Mouse (Mus musculus): Measurements from ENCODE around the gene Olfr819. TPM values are rescaled to one million over a fixed set of nuclear protein-coding genes. Genes with fewer than 3 reads are reported as not detected.
"Not testable (repeated sequence)": the region's sequence is repeated elsewhere in the genome, so short reads cannot be mapped to it uniquely, and the experiment has no call there.

Olfr819 gene
- polyA plus RNA-seq (2015; fragmentation: Nextera tagmentation; extraction: Ambion mirVana), result not detected in 2 replicates

GRCm38 (mm10) chr10:129967166-129967565 lies at the start of gene Olfr819:
TSS of gene Olfr819 (minus strand) at chr10:129967266.
- 80% methylated on average over 2 of the region's 2 CpGs for WGBS

GRCm38 (mm10) chr10:130012321-130012720 lies 45.3 kb upstream of the Olfr819 start, which contains the start of gene Olfr820:
TSS of gene Olfr820 (plus strand) at chr10:130012621.
- ATAC-seq (ENCODE audit: insufficient read depth, low FRiP score), result no peak

More at GRCm38 (mm10) chr10:129967166-129967565, at the start of gene Olfr819:
- ATAC-seq (ENCODE audit: insufficient read depth, low FRiP score); H3K9ac ChIP-seq (ENCODE audit: low read length); H3K27ac ChIP-seq (ENCODE audit: low read length); H3K9me3 ChIP-seq (replicated peaks; ENCODE audit: control insufficient read depth, low read length); H3K4me1 ChIP-seq (ENCODE audit: control insufficient read depth, insufficient read depth, low read length); H3K4me2 ChIP-seq (ENCODE audit: low read depth, low read length); H3K36me3 ChIP-seq (ENCODE audit: control insufficient read depth, insufficient read depth, low read length); H3K4me3 ChIP-seq (replicated peaks; ENCODE audit: low read length); H3K27me3 ChIP-seq (ENCODE audit: control insufficient read depth, insufficient read depth, low read length): not testable (repeated sequence)

GRCm38 (mm10) chr10:130005366-130005765 lies 38.3 kb upstream of the Olfr819 start:
- not testable (repeated sequence) for H3K27me3 ChIP-seq (ENCODE audit: control insufficient read depth, insufficient read depth, low read length); H3K36me3 ChIP-seq (ENCODE audit: control insufficient read depth, insufficient read depth, low read length); H3K4me1 ChIP-seq (ENCODE audit: control insufficient read depth, insufficient read depth, low read length); H3K9ac ChIP-seq (ENCODE audit: low read length); H3K4me2 ChIP-seq (ENCODE audit: low read depth, low read length); H3K27ac ChIP-seq (ENCODE audit: low read length); H3K9me3 ChIP-seq (replicated peaks; ENCODE audit: control insufficient read depth, low read length); ATAC-seq (ENCODE audit: insufficient read depth, low FRiP score); H3K4me3 ChIP-seq (replicated peaks; ENCODE audit: low read length)
- 79% methylated on average over 4 of the region's 4 CpGs for WGBS

More at GRCm38 (mm10) chr10:130012321-130012720, 45.3 kb upstream of the Olfr819 start, which contains the start of gene Olfr820:
- no peaks in the 10 kb centered on the region for H3K9me3 ChIP-seq (replicated peaks; ENCODE audit: control insufficient read depth, low read length)
- no peak within 1 kb of the TSS for H3K9ac ChIP-seq (ENCODE audit: low read length)
- no peaks in the 10 kb centered on the region for H3K4me1 ChIP-seq (ENCODE audit: control insufficient read depth, insufficient read depth, low read length)
- no peak within 1 kb of the TSS for H3K4me2 ChIP-seq (ENCODE audit: low read depth, low read length)
- H3K4me3 ChIP-seq (replicated peaks; ENCODE audit: low read length), result no peak within 1 kb of the TSS
- H3K36me3 ChIP-seq (ENCODE audit: control insufficient read depth, insufficient read depth, low read length), result no peaks in the 10 kb centered on the region
- no peak within 1 kb of the TSS for H3K27ac ChIP-seq (ENCODE audit: low read length)
- no peaks in the 10 kb centered on the region for H3K27me3 ChIP-seq (ENCODE audit: control insufficient read depth, insufficient read depth, low read length)

DNA sequence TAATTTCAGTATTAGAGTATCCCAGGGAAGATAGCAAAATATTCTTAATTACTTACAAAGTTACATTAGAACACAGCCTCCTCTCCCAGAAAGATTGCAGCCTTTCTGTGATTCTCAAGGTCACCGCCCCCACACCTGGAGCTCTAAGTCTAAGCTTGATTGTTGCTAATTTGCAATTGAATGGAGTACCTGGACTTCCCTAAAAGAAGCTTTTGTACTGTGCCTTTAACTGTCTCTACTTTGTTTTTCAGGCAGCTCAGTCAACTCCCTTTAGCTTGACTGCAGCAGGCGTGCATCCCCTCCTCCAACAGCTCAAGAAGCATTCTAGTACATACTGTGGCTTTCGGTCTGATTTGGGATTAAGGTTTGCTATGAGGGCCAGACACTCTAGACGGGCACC lies 37.0 kb upstream of the Olfr819 start:
- not testable (repeated sequence) for H3K9ac ChIP-seq (ENCODE audit: low read length); H3K27me3 ChIP-seq (ENCODE audit: control insufficient read depth, insufficient read depth, low read length); H3K4me1 ChIP-seq (ENCODE audit: control insufficient read depth, insufficient read depth, low read length); ATAC-seq (ENCODE audit: insufficient read depth, low FRiP score); H3K27ac ChIP-seq (ENCODE audit: low read length); H3K9me3 ChIP-seq (replicated peaks; ENCODE audit: control insufficient read depth, low read length); H3K36me3 ChIP-seq (ENCODE audit: control insufficient read depth, insufficient read depth, low read length); H3K4me3 ChIP-seq (replicated peaks; ENCODE audit: low read length); H3K4me2 ChIP-seq (ENCODE audit: low read depth, low read length)
- 87% methylated on average over 4 of the region's 4 CpGs for WGBS

DNA sequence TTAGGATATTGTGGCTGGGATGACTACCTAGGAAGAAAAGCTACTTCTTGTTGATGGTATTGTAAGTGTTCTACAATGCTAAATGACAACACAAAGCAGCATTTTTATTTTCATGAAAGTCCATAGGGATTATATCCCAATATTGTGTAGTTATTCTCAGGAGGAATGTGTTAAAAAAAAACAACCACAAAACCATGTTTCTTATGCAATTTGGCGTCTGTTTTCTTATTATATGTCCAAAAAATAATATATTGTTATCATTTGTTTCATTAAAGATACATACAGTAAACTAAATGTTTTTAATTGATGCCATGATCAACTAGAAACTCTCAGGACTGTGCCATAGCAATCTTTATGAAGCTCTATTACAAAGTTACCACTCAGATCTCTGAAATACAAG lies 17.9 kb upstream of the Olfr819 start, which contains the start of gene Gm10310:
Gene Gm10310, minus strand, starts transcription at position 101 of the 400 bp plus-strand sequence.
- not testable (repeated sequence) for H3K27me3 ChIP-seq (ENCODE audit: control insufficient read depth, insufficient read depth, low read length); H3K4me3 ChIP-seq (replicated peaks; ENCODE audit: low read length); H3K9ac ChIP-seq (ENCODE audit: low read length); H3K4me2 ChIP-seq (ENCODE audit: low read depth, low read length); ATAC-seq (ENCODE audit: insufficient read depth, low FRiP score); H3K36me3 ChIP-seq (ENCODE audit: control insufficient read depth, insufficient read depth, low read length); H3K27ac ChIP-seq (ENCODE audit: low read length); H3K4me1 ChIP-seq (ENCODE audit: control insufficient read depth, insufficient read depth, low read length); H3K9me3 ChIP-seq (replicated peaks; ENCODE audit: control insufficient read depth, low read length)
- WGBS, result no CpG with 5 or more reads among the region's 1 CpGs

DNA sequence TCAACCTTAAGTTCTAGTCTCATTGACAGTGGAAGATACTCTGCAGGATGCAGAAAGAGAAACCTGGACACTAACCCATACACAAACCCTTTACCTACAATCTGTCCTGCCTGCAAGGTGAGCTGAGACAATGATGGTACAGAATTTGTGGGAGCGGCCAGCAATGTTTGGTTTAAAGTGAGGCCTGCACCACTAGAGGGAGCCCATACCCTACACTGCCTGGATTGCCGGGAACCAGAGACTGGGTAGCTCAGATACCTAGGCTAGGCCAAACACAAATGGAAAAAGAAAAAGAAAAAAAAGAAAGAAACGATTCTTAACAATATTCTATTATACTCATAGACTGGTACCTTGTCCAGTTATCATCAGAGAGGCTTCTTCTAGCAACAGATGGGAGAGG lies 14.8 kb upstream of the Olfr819 start:
- H3K9me3 ChIP-seq (replicated peaks; ENCODE audit: control insufficient read depth, low read length); H3K27me3 ChIP-seq (ENCODE audit: control insufficient read depth, insufficient read depth, low read length); H3K4me3 ChIP-seq (replicated peaks; ENCODE audit: low read length); H3K9ac ChIP-seq (ENCODE audit: low read length); H3K27ac ChIP-seq (ENCODE audit: low read length); H3K4me1 ChIP-seq (ENCODE audit: control insufficient read depth, insufficient read depth, low read length); H3K36me3 ChIP-seq (ENCODE audit: control insufficient read depth, insufficient read depth, low read length); ATAC-seq (ENCODE audit: insufficient read depth, low FRiP score); H3K4me2 ChIP-seq (ENCODE audit: low read depth, low read length): not testable (repeated sequence)
- WGBS, result no CpG with 5 or more reads among the region's 3 CpGs

- not testable (repeated sequence) for ATAC-seq (ENCODE audit: insufficient read depth, low FRiP score); H3K9me3 ChIP-seq (replicated peaks; ENCODE audit: control insufficient read depth, low read length); H3K9ac ChIP-seq (ENCODE audit: low read length); H3K4me1 ChIP-seq (ENCODE audit: control insufficient read depth, insufficient read depth, low read length); H3K27ac ChIP-seq (ENCODE audit: low read length); H3K4me3 ChIP-seq (replicated peaks; ENCODE audit: low read length); H3K4me2 ChIP-seq (ENCODE audit: low read depth, low read length); H3K27me3 ChIP-seq (ENCODE audit: control insufficient read depth, insufficient read depth, low read length); H3K36me3 ChIP-seq (ENCODE audit: control insufficient read depth, insufficient read depth, low read length)
- WGBS, result no CpG with 5 or more reads among the region's 2 CpGs
Observed at GRCm38 (mm10) chr10:129976040-129976439, 9.0 kb upstream of the Olfr819 start, which contains the start of gene Olfr247. TSS of gene Olfr247 (minus strand) at chr10:129976140.

DNA sequence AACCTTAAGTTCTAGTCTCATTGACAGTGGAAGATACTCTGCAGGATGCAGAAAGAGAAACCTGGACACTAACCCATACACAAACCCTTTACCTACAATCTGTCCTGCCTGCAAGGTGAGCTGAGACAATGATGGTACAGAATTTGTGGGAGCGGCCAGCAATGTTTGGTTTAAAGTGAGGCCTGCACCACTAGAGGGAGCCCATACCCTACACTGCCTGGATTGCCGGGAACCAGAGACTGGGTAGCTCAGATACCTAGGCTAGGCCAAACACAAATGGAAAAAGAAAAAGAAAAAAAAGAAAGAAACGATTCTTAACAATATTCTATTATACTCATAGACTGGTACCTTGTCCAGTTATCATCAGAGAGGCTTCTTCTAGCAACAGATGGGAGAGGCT lies 5.9 kb upstream of the Olfr819 start:
- not testable (repeated sequence) for ATAC-seq (ENCODE audit: insufficient read depth, low FRiP score); H3K4me2 ChIP-seq (ENCODE audit: low read depth, low read length); H3K27ac ChIP-seq (ENCODE audit: low read length); H3K4me1 ChIP-seq (ENCODE audit: control insufficient read depth, insufficient read depth, low read length); H3K27me3 ChIP-seq (ENCODE audit: control insufficient read depth, insufficient read depth, low read length); H3K4me3 ChIP-seq (replicated peaks; ENCODE audit: low read length); H3K36me3 ChIP-seq (ENCODE audit: control insufficient read depth, insufficient read depth, low read length); H3K9me3 ChIP-seq (replicated peaks; ENCODE audit: control insufficient read depth, low read length); H3K9ac ChIP-seq (ENCODE audit: low read length)
- no CpG with 5 or more reads among the region's 3 CpGs for WGBS

DNA sequence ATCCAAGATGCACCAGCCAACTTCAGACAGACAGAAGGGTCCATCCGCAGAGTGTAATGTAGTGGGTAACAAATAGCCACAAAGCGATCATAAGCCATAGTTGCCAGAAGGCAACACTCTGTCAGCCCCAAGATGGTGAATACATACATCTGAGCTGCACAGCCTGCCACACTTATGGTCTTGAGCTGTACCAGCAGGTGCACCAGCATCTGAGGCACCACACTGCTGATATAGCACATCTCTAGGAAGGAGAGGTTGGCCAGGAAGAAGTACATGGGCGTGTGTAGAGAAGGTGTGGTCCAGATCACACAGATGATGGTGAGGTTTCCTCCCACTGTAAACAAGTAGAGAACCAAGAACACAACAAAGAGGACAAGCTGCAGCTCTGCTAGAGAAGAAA lies 834 bp downstream of the Olfr819 start:
- 100% methylated on average over 2 of the region's 3 CpGs for WGBS
- H3K9ac ChIP-seq (ENCODE audit: low read length); H3K9me3 ChIP-seq (replicated peaks; ENCODE audit: control insufficient read depth, low read length); ATAC-seq (ENCODE audit: insufficient read depth, low FRiP score); H3K4me3 ChIP-seq (replicated peaks; ENCODE audit: low read length); H3K4me1 ChIP-seq (ENCODE audit: control insufficient read depth, insufficient read depth, low read length); H3K4me2 ChIP-seq (ENCODE audit: low read depth, low read length); H3K36me3 ChIP-seq (ENCODE audit: control insufficient read depth, insufficient read depth, low read length); H3K27ac ChIP-seq (ENCODE audit: low read length); H3K27me3 ChIP-seq (ENCODE audit: control insufficient read depth, insufficient read depth, low read length): not testable (repeated sequence)

DNA sequence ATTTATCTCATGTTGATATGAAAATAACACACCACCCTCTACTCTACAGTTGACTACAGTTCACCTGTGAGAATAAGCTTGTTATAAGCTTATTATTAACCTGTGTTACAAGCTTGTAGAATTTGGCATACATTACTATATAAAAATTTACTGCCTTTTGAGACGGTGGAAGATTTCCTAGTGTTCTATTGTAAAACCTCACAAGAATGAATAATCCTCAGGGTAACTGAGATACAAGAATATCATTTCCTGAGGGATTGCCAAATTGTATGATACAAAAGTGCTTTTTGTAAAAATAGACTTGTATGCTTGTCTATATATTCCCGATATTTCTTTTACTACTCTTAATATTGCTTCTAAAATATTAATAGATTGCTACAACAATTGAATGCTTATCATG lies 18.1 kb downstream of the Olfr819 start, which contains the start of gene Olfr818:
Gene Olfr818, minus strand, starts transcription at position 101 of the 400 bp plus-strand sequence.
- WGBS, result 85% methylated on average over 2 of the region's 2 CpGs
- Histone ChIP-seq H3K27me3 (ENCODE audit: control insufficient read depth, insufficient read depth, low read length) (no peaks in the 10 kb centered on the region), H3K9ac (ENCODE audit: low read length) (no peak within 1 kb of the TSS), H3K4me2 (ENCODE audit: low read depth, low read length) (no peak within 1 kb of the TSS), H3K27ac (ENCODE audit: low read length) (no peak within 1 kb of the TSS), H3K36me3 (ENCODE audit: control insufficient read depth, insufficient read depth, low read length) (no peaks in the 10 kb centered on the region), H3K4me3 (replicated peaks; ENCODE audit: low read length) (no peak within 1 kb of the TSS), H3K9me3 (replicated peaks; ENCODE audit: control insufficient read depth, low read length) (no peaks in the 10 kb centered on the region), H3K4me1 (ENCODE audit: control insufficient read depth, insufficient read depth, low read length) (no peaks in the 10 kb centered on the region)
- ATAC-seq (ENCODE audit: insufficient read depth, low FRiP score), result no peak

All from stomach, embryonic 16.5 days (tissue).